Mouse (Mus musculus) right cerebral cortex, postnatal 14 days (tissue): ENCODE measurements around the gene Ccdc71.
A peak's percentile ranks its signal among the peaks of the same experiment; 100 is the strongest.

Source experiments
- DNase-seq: peaks from one replicate; pipeline ENCODE4 v3.0.0; 2022

Ccdc71 gene

GRCm38 (mm10) chr9:108459939-108460318 is 398 bp upstream of the Ccdc71 start:
- DNase-seq = no peak

GRCm38 (mm10) chr9:108461181-108461631 is 879 bp downstream of the Ccdc71 start, which contains the start of gene Klhdc8b:
Gene Klhdc8b, minus strand, starts transcription at chr9:108461581.
- no peak for DNase-seq

- DNase-seq = no peak
These were observed 1.3 kb downstream of the Ccdc71 start for GRCm38 (mm10) chr9:108461675-108462074.

GRCm38 (mm10) chr9:108462192-108462591 is 1.9 kb downstream of the Ccdc71 start:
- DNase-seq = no peak

GRCm38 (mm10) chr9:108463713-108464112 is 3.4 kb downstream of the Ccdc71 start:
- no peak for DNase-seq

GRCm38 (mm10) chr9:108466219-108466618 is 5.9 kb downstream of the Ccdc71 start:
- no peak for DNase-seq

- peak; percentile 0 for DNase-seq
These were observed 9.1 kb downstream of the Ccdc71 start for GRCm38 (mm10) chr9:108469430-108469829.

- peak; percentile 3 for DNase-seq
These were observed 9.5 kb downstream of the Ccdc71 start for GRCm38 (mm10) chr9:108469845-108470244.

- no peak for DNase-seq
These were observed 14.2 kb downstream of the Ccdc71 start for GRCm38 (mm10) chr9:108474528-108474927.

- DNase-seq = peak; percentile 42
These were observed 18.4 kb downstream of the Ccdc71 start for GRCm38 (mm10) chr9:108478638-108479156.

GRCm38 (mm10) chr9:108479241-108479640 is 18.9 kb downstream of the Ccdc71 start:
- no peak for DNase-seq

GRCm38 (mm10) chr9:108479721-108480351 is 19.5 kb downstream of the Ccdc71 start, which contains the start of gene Lamb2:
Gene Lamb2, plus strand, starts transcription at chr9:108479736.
- DNase-seq = no peak

- DNase-seq = no peak
These were observed 20.6 kb downstream of the Ccdc71 start for GRCm38 (mm10) chr9:108480813-108481519.

- DNase-seq = no peak
These were observed 21.3 kb downstream of the Ccdc71 start for GRCm38 (mm10) chr9:108481520-108482210.

GRCm38 (mm10) chr9:108483051-108483790 is 22.9 kb downstream of the Ccdc71 start:
- DNase-seq = no peak

- DNase-seq = no peak
These were observed 23.7 kb downstream of the Ccdc71 start for GRCm38 (mm10) chr9:108484021-108484420.

- no peak for DNase-seq
These were observed 25.1 kb downstream of the Ccdc71 start for GRCm38 (mm10) chr9:108485301-108485875.

- DNase-seq = no peak
These were observed 26.7 kb downstream of the Ccdc71 start for GRCm38 (mm10) chr9:108486973-108487530.

GRCm38 (mm10) chr9:108488403-108488802 is 28.1 kb downstream of the Ccdc71 start:
- DNase-seq = no peak

GRCm38 (mm10) chr9:108489215-108489614 is 28.9 kb downstream of the Ccdc71 start:
- DNase-seq = no peak

GRCm38 (mm10) chr9:108489702-108490558 is 29.6 kb downstream of the Ccdc71 start:
- DNase-seq = no peak
